Mouse (Mus musculus): ENCODE measurements around the gene Cmtm7.
"Not testable (repeated sequence)": the region's sequence is repeated elsewhere in the genome, so short reads cannot be mapped to it uniquely, and the experiment has no call there.

Gene Cmtm7

GRCm38 (mm10) chr9:114761848-114762247 is 19.8 kb downstream of the Cmtm7 start:
- no peak for DNase-seq (ENCODE audit: low spot score)

DNA sequence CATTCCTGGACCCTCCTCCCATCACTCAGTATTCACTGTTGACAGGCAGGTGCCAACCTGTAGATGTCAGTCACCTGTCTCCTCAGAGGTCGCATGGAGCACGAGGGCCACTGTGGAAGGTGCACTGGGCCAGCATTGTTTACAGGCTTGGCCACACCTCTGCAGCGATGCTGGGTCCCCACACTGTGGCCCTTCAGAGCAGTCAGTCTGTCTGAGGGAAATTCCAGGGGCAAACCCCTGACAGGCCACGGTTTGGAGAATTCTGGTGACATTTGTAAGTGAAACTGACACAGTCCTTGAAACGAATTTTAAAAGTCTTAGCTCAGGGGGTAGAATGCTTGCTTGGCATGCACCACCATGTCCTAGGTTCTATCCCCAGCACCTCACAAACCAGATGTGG is 21.3 kb downstream of the Cmtm7 start:
- DNase-seq (ENCODE audit: low spot score): no peak

DNA sequence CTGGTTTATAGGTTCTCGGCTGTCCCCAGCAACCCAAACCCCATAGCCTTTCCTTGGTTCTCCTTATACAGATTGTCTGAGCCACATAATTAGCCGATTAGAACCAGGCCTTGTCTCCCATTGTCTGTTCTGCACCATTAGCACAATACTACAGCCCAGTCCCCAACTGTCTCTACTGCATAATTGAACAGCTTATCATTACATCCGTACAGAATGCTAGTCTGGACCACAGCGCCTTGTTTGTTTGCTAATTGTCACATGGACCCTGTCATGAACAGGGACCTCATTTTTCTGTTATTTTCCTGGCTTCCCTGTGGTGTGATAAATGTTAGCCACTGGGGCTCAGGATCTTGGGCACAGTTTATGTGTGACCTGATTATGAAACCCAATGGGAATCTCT is 21.8 kb downstream of the Cmtm7 start:
- DNase-seq (ENCODE audit: low spot score): no peak

DNA sequence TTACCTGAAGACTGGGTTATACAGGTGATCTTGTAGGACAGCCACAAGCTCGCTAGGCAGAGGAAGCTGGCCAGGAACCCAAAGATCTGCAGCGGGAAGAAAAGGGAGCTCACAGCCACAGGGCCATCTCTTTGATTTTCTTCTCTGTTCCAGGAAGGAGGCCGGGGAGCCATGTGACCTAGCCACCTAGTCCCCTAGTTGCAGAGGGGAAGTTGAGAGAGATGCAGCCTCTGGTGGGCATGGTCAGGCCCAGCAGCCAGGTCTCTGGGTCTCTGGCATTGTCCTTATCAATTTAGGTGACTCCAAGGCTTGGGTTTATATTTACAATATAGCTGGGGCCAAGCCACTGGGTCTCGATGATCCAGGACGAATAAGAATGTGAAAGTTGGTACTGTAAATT is 22.9 kb downstream of the Cmtm7 start:
- no peak for DNase-seq (ENCODE audit: low spot score)

GRCm38 (mm10) chr9:114758272-114758671 is 23.4 kb downstream of the Cmtm7 start:
- DNase-seq (ENCODE audit: low spot score): no peak

GRCm38 (mm10) chr9:114752863-114753484 is 28.7 kb downstream of the Cmtm7 start:
- DNase-seq (ENCODE audit: low spot score): peak; percentile 94

- no peak for DNase-seq (ENCODE audit: low spot score)
Observed at GRCm38 (mm10) chr9:114752311-114752710, 29.3 kb downstream of the Cmtm7 start.

GRCm38 (mm10) chr9:114751582-114751981 is 30.1 kb downstream of the Cmtm7 start:
- DNase-seq (ENCODE audit: low spot score): no peak

DNA sequence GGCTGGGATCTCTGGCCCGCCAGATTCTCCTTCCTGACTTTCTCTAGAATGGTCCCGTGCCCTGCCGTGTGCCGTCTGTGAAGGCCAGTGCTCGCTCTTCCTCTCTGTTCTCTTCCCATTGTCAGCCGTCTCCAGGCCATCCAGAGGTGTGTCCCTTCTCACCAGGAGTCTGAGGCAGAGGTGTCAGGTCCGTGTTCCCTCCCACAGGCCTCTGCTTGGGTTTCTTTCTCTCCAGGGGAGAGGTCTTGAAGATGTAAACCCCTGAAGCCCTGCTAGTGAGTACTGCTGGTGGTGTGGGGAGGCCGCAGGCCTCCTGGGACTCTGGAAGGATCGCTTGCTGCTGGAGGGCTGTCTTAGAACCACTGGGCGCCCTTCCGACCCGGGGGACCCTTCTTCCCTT is 34.2 kb downstream of the Cmtm7 start:
- no peak for DNase-seq (ENCODE audit: low spot score)

GRCm38 (mm10) chr9:114747012-114747411 is 34.6 kb downstream of the Cmtm7 start:
- DNase-seq (ENCODE audit: low spot score): no peak

DNA sequence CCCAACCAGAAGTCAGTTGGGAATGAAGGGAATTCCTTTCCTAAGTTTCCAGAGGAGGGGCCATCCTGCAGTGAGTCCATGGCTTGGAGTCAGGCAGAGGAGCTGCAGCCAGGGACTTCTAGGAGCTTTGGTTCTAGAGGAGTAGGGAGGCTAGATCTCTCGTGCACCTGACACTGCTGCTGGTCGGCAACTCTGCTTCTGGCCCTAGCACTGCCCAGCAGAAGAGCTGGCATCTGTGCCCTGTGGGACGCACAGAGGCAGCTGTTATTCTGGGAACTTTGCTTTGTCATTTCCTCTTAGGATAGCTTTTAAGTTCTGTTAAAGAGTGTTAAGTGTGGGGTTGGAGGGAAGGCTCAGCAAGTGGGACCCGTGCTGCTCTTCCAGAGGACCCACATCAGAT is 36.0 kb downstream of the Cmtm7 start:
- DNase-seq (ENCODE audit: low spot score): no peak

DNA sequence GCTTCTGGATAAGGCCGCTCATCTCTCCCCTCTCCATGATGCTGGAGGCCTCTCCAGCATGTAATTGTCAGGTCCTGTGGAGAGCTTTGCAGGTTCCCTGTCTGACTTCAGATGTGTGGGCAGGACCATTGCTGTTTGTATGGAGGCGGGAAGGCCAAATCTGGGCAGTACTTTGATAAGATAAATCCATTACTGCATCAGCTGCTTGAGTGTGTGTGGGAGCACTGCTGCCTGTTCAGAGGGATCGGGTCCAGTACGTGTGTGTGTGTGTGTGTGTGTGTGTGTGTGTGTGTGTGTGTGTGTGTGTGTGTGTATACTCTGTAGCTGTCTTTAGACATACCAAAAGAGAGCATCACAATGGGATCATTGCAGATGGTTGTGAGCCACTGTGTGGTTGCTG is 36.5 kb downstream of the Cmtm7 start:
- DNase-seq (ENCODE audit: low spot score): no peak

DNA sequence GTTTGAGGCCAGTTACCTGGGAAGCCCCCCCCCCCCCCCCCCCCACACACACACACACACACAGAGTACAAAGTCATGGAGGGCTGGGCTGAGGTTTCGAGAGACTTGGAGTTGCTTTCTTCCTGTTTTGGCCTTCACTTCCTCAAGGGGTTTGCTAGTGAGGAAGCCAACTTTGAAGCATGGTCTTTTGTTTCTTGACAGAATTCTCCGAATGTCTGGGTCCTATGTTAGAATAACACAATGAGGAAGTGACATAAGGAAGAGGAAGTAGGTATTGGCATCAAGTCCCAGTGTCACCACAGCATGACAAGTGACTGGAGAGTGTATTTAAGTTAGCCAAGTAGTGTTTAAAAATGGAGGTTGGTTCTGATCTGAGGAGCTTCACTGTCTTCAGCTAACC is 38.9 kb downstream of the Cmtm7 start:
- no peak for DNase-seq (ENCODE audit: low spot score)

DNA sequence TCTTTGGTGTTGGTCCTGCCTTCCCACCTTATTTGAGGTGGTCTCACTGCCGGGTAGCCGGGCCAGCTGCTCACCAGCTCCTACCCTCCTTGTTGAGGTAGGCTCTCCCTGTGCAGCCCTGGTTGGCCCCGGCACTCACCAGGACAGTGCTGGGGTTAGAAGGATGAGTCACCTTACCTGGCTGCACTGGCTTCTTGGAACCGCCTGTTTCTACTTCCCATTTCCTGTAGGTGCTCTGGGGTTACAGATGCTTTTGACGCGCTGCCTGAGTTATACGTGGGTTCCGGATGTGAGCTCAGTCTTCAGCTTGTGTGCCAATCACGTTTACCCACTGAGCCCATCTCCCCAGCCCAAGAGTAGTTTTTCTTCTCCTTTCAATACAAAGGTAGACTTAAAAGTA is 41.3 kb downstream of the Cmtm7 start:
- DNase-seq (ENCODE audit: low spot score): no peak

DNA sequence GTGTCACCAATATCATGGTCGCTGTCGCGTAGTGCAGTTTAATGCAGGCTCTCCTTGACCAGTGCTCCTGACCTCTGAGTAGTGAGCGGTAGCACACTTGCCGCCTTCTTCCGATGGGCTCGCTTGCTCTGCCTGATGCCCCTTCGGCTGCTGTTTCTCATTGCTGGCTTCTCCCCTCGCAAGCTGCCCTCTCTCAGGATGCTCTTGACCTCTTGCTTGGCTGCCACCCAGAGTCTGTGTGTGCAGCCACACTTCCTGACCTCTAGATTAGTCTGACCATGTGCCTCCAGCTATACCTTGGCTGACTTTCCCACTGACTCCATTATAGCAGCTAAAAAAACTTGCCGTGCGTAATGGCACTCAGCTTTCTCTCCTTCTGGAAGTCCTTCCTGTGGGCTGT is 45.2 kb downstream of the Cmtm7 start:
- DNase-seq (ENCODE audit: low spot score): no peak

GRCm38 (mm10) chr9:114733238-114733637 is 48.4 kb downstream of the Cmtm7 start:
- DNase-seq (ENCODE audit: low spot score): no peak

GRCm38 (mm10) chr9:114731871-114732682 is 49.6 kb downstream of the Cmtm7 start:
- no peak for DNase-seq (ENCODE audit: low spot score)

DNA sequence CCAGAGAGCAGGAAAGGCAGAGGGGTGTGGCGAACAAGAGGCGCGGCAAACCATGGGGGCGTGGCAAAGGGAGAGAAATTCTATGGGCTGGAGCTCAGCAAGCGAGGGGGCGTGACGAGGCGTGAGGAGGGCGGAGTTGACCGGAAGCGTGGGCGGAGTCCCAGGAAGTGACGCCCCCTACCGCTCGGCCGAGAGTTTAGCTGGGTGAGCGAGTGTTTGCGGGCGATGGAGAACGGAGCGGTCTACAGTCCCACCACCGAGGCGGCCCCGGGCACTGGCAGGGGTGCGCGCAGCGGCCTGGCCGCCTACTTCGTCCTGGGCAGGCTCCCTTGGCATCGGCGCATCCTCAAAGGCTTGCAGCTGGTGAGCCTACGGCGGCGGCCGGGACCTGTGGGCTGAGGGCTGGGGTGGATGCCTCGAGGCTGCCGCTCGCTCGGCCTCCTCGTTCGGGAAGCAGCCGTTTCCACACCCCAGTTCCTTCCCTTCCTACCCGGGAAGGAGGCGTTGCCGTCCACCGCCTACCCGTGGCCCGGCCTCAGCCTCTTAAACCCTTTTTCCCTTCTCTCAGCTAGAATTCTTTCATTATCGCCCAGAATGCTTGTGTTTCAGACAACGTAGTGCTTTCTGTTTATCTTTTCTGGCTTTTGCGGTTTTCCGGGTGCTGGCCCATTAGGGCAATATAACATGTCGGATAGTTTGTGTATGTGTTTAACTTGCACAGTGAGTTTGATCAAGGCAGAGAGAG is 50.5 kb downstream of the Cmtm7 start, which contains the start of gene Cmtm6:
Gene Cmtm6 (plus strand): TSS at position 106 of the 745 bp plus-strand sequence.
- DNase-seq (ENCODE audit: low spot score): peak; percentile 99

- no peak for DNase-seq (ENCODE audit: low spot score)
Observed at GRCm38 (mm10) chr9:114729911-114730805, 51.5 kb downstream of the Cmtm7 start.

DNA sequence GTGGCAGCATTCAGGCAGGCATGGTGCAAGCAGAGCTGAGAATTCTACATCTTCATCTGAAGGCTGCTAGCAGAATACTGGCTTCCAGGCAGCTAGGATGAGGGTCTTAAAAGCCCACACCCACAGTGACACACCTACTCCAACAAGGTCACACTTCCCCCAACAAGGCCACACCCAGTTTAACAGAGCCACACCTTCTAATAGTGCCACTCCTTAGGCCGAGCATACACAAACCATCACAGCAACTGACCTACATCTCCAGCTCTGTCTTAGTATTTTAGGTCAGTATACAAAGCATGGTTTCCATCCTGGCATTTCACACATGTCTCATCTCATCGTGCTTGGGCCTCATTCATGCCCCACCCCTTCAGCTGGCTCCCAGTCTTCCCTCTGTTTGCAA is 53.2 kb downstream of the Cmtm7 start:
- DNase-seq (ENCODE audit: low spot score): not testable (repeated sequence)

- DNase-seq (ENCODE audit: low spot score): peak; percentile 42
Observed at GRCm38 (mm10) chr9:114727315-114727714, 54.3 kb downstream of the Cmtm7 start.
